ENCODE assay signal across 8 mouse cellular contexts in genomic region chr7:25618865-25619721, GRCm38 (mm10). TPM values are rescaled to one million over a fixed set of nuclear protein-coding genes. Genes with fewer than 3 reads are reported as not detected.
A peak's percentile ranks its signal among the peaks of the same experiment; 100 is the strongest.
DNase-seq lines count a peak whose midpoint lies in the region; ATAC-seq lines count a peak whose summit lies in the region.

Dmac2 (plus strand) TSS chr7:25619414.

- no peaks in the 10 kb centered on the region for H3K9me3 ChIP-seq in hindbrain, embryonic 11.5 days (ENCODE audit: control insufficient read depth, low read length)

- no peaks in the 10 kb centered on the region for H3K36me3 ChIP-seq in hindbrain, embryonic 11.5 days (ENCODE audit: control insufficient read depth, insufficient read depth, low read length)

- WGBS in hindbrain, embryonic 11.5 days: 1% methylated on average over 53 of the region's 53 CpGs

- H3K9ac ChIP-seq in hindbrain, embryonic 11.5 days (ENCODE audit: low read depth, low read length): peak within 1 kb of the TSS; percentile 24; the same call in 1 of the 2 replicates

- H3K27ac ChIP-seq in hindbrain, embryonic 11.5 days (ENCODE audit: low read depth, low read length): no peak within 1 kb of the TSS

- H3K4me3 ChIP-seq in hindbrain, embryonic 11.5 days (ENCODE audit: low read depth, low read length): peak within 1 kb of the TSS; percentile 51

- peak within 1 kb of the TSS; percentile 47 for H3K4me2 ChIP-seq in hindbrain, embryonic 11.5 days (replicated peaks; ENCODE audit: low read depth, low read length)

- no peaks in the 10 kb centered on the region for H3K4me1 ChIP-seq in hindbrain, embryonic 11.5 days (replicated peaks; ENCODE audit: control insufficient read depth, insufficient read depth, low read length)

- ATAC-seq in hindbrain, embryonic 11.5 days (ENCODE audit: low FRiP score): peak; percentile 91

- DNase-seq in Muller cell, postnatal 12 days (ENCODE audit: inconsistent ontology term): peak; percentile 94
- peak; percentile 96 for DNase-seq in cerebellum, adult 9-11 months
- DNase-seq in frontal cortex, adult 2 months (ENCODE audit: extremely low spot score in 1 of 2, low spot score in 1 of 2): peak; percentile 92 to 95
- DNase-seq in hindbrain, embryonic 11.5 days (ENCODE audit: low spot score): peak; percentile 95
- DNase-seq in layer of hippocampus, postnatal 10 days (ENCODE audit: low spot score in 2 of 2): peak; percentile 89 to 91
- peak; percentile 95 for DNase-seq in lung, postnatal 10 days
- DNase-seq in ovary, postnatal 36 days (ENCODE audit: low spot score): peak; percentile 92
- peak; percentile 94 for DNase-seq in thymus, postnatal 25 days

- H3K27me3 ChIP-seq in hindbrain, embryonic 11.5 days (ENCODE audit: control insufficient read depth, insufficient read depth, low read length): no peaks in the 10 kb centered on the region

RNA-seq across cellular contexts. Expression of gene Dmac2, which starts in this region (rescaled TPM):
- polyA plus RNA-seq in frontal cortex, adult 2 months (2012; rRNA removed): 78.7 and 82.1 TPM in 2 replicates
- polyA plus RNA-seq in hindbrain, embryonic 11.5 days (2014; fragmentation: Nextera tagmentation; extraction: Ambion mirVana): 25.1 and 25.5 TPM in 2 replicates
- 10 to 100 TPM; 27.3 to 29.8 TPM for total RNA-seq in layer of hippocampus, postnatal 10 days (2021)
